Mouse (Mus musculus): ENCODE results near the gene Fasl. TPM values are rescaled to one million over a fixed set of nuclear protein-coding genes. Genes with fewer than 3 reads are reported as not detected.

Gene Fasl
- total and polyA plus RNA-seq, 2 experiments from 2014 or later = 0.56 to 0.63 TPM

DNA sequence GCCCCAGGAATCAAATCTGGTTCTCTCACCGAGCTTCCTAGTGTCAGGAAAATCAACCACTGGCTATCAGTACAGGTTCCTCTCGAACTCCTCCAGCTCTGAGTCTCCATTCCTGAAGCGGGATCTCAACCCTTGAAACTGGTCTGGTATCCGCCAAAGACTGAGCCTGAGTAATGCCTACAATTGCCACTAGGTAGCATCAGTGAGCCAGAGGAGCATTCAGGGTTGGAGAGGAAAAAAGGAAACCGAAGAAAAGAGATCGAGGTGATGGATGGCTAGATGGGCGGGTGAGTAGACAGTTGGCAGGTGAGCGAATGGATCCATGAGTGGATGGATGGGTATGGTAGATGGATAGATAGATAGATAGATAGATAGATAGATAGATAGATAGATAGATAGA is 40.2 kb downstream of the Fasl start:
- DNase-seq (ENCODE audit: low spot score) = peak; percentile 24
- WGBS = 52% methylated on average over 8 of the region's 8 CpGs

GRCm38 (mm10) chr1:161746542-161747302 is 41.6 kb downstream of the Fasl start:
- Histone ChIP-seq H3K4me3 (ENCODE audit: low read length) (no peak overlapping the region), H3K27ac (no peak overlapping the region), H3K9me3 (ENCODE audit: low read length) (no peaks in the 10 kb centered on the region), H3K27me3 (ENCODE audit: insufficient read depth, low read length) (no peaks in the 10 kb centered on the region), H3K36me3 (ENCODE audit: insufficient read depth, low read length) (no peaks in the 10 kb centered on the region), H3K9ac (replicated peaks; ENCODE audit: low read length) (no peak overlapping the region), H3K4me2 (ENCODE audit: low read depth, low read length) (no peak overlapping the region), H3K4me1 (ENCODE audit: insufficient read depth, low read length) (no peaks in the 10 kb centered on the region)
- DNase-seq (ENCODE audit: low spot score) (no peak), ATAC-seq (no peak)
- WGBS = 87% methylated on average over 25 of the region's 25 CpGs
- no peak for TF ChIP-seq CTCF (IDR thresholded peaks at IDR 0.05; ENCODE audit: low read depth)

More for the DNA sequence above, 40.2 kb downstream of the Fasl start:
- Histone ChIP-seq H3K4me3 (ENCODE audit: low read length) (no peak overlapping the region), H3K27ac (no peak overlapping the region), H3K4me1 (ENCODE audit: insufficient read depth, low read length) (no peaks in the 10 kb centered on the region), H3K36me3 (ENCODE audit: insufficient read depth, low read length) (no peaks in the 10 kb centered on the region), H3K27me3 (ENCODE audit: insufficient read depth, low read length) (no peaks in the 10 kb centered on the region), H3K9me3 (ENCODE audit: low read length) (no peaks in the 10 kb centered on the region), H3K9ac (replicated peaks; ENCODE audit: low read length) (no peak overlapping the region), H3K4me2 (ENCODE audit: low read depth, low read length) (no peak overlapping the region)
- peak; percentile 74 for TF ChIP-seq CTCF (IDR thresholded peaks at IDR 0.05; ENCODE audit: low read depth)
- ATAC-seq = 0 out of 2 replicates have a peak, but pooled peaks have one; percentile 29

DNA sequence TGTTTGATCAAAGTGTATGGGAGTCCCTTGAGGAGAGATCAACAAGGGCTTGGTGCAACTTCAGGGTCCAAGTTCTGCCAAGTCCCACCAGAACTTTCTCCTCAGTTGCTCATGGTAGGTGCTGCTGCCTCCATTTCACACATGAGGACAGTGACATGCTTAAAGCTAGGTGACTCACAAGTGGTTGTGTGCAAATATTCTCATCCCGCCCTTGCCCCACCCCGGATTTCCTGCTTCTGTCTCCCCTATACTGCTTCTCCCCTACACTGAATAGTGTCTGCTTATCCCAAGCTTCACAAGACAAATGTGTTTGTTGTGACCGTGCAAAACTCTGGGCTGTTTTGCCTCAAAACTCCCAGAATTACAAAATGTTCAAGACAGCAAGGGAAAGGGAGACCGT is 43.4 kb downstream of the Fasl start:
- no peaks in the 10 kb centered on the region for H3K36me3 ChIP-seq (ENCODE audit: insufficient read depth, low read length)
- no peak overlapping the region for H3K27ac ChIP-seq
- no peak overlapping the region for H3K9ac ChIP-seq (replicated peaks; ENCODE audit: low read length)
- WGBS = 87% methylated on average over 4 of the region's 4 CpGs
- TF ChIP-seq CTCF (IDR thresholded peaks at IDR 0.05; ENCODE audit: low read depth) = no peak
- no peaks in the 10 kb centered on the region for H3K9me3 ChIP-seq (ENCODE audit: low read length)
- ATAC-seq (no peak), DNase-seq (ENCODE audit: low spot score) (no peak)
- H3K4me3 ChIP-seq (ENCODE audit: low read length) = no peak overlapping the region
- H3K4me1 ChIP-seq (ENCODE audit: insufficient read depth, low read length) = no peaks in the 10 kb centered on the region
- no peak overlapping the region for H3K4me2 ChIP-seq (ENCODE audit: low read depth, low read length)
- H3K27me3 ChIP-seq (ENCODE audit: insufficient read depth, low read length) = no peaks in the 10 kb centered on the region

GRCm38 (mm10) chr1:161744209-161744608 is 44.1 kb downstream of the Fasl start:
- ATAC-seq (no peak), DNase-seq (ENCODE audit: low spot score) (no peak)
- Histone ChIP-seq H3K9ac (replicated peaks; ENCODE audit: low read length) (no peak overlapping the region), H3K4me1 (ENCODE audit: insufficient read depth, low read length) (no peaks in the 10 kb centered on the region), H3K9me3 (ENCODE audit: low read length) (no peaks in the 10 kb centered on the region), H3K4me2 (ENCODE audit: low read depth, low read length) (no peak overlapping the region), H3K27me3 (ENCODE audit: insufficient read depth, low read length) (no peaks in the 10 kb centered on the region), H3K36me3 (ENCODE audit: insufficient read depth, low read length) (no peaks in the 10 kb centered on the region), H3K27ac (no peak overlapping the region), H3K4me3 (ENCODE audit: low read length) (no peak overlapping the region)
- WGBS = 87% methylated on average over 4 of the region's 4 CpGs
- TF ChIP-seq CTCF (IDR thresholded peaks at IDR 0.05; ENCODE audit: low read depth) = no peak

DNA sequence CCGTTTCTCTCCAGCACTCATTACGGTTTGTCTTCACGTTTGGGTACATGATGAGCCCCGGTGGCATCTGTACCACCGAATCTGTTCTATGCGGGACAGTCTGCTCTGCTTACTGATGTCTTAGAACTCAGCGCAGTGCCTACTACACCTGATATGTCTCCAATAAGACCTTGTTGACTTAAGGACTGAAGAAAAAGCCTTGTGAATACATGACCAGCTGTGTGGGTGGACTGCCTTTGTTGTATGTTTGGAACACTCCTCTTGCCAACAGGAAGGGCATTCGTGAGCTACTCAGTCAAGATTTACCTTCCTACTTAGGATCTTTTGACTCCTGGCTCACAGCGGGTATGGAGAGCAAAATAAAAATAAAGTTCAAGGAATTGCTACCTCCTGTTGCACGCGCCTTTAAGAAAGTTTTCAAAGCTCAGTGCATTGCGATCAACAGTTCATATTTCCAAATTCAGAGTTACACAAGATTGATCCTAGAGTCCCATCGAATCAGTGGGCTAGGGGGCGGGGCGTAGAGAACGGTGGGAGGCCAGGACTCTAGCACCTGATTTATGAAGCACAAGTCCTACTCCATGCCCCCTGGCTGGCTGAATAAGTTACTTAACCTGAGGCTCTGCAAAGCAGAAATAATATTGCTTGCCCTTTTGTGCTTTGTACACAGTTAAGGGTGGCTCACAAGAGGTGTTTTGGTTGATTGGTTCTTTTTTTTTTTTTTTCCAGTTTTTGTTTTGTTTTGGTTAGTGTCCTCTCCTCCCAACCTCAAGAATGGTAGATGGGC is 45.6 kb downstream of the Fasl start:
- no peak for DNase-seq (ENCODE audit: low spot score)
- no peak overlapping the region for H3K27ac ChIP-seq
- H3K4me3 ChIP-seq (ENCODE audit: low read length) = no peak overlapping the region
- TF ChIP-seq CTCF (IDR thresholded peaks at IDR 0.05; ENCODE audit: low read depth) = no peak
- no peak overlapping the region for H3K9ac ChIP-seq (replicated peaks; ENCODE audit: low read length)
- WGBS = 86% methylated on average over 16 of the region's 16 CpGs
- no peaks in the 10 kb centered on the region for H3K9me3 ChIP-seq (ENCODE audit: low read length)
- no peak for ATAC-seq
- H3K4me1 ChIP-seq (ENCODE audit: insufficient read depth, low read length) = no peaks in the 10 kb centered on the region
- no peak overlapping the region for H3K4me2 ChIP-seq (ENCODE audit: low read depth, low read length)
- no peaks in the 10 kb centered on the region for H3K36me3 ChIP-seq (ENCODE audit: insufficient read depth, low read length)
- no peaks in the 10 kb centered on the region for H3K27me3 ChIP-seq (ENCODE audit: insufficient read depth, low read length)

- H3K36me3 ChIP-seq (ENCODE audit: insufficient read depth, low read length) = no peaks in the 10 kb centered on the region
- peak; percentile 73 for TF ChIP-seq CTCF (IDR thresholded peaks at IDR 0.05; ENCODE audit: low read depth)
- no peaks in the 10 kb centered on the region for H3K9me3 ChIP-seq (ENCODE audit: low read length)
- WGBS = 4% methylated on average over 3 of the region's 3 CpGs
- ATAC-seq (peak; percentile 58), DNase-seq (ENCODE audit: low spot score) (peak; percentile 71)
- no peaks in the 10 kb centered on the region for H3K4me1 ChIP-seq (ENCODE audit: insufficient read depth, low read length)
- H3K27me3 ChIP-seq (ENCODE audit: insufficient read depth, low read length) = no peaks in the 10 kb centered on the region
- H3K4me3 ChIP-seq (ENCODE audit: low read length) = no peak overlapping the region
- H3K4me2 ChIP-seq (ENCODE audit: low read depth, low read length) = no peak overlapping the region
- no peak overlapping the region for H3K9ac ChIP-seq (replicated peaks; ENCODE audit: low read length)
- no peak overlapping the region for H3K27ac ChIP-seq
Observed at GRCm38 (mm10) chr1:161736848-161737247, 51.4 kb downstream of the Fasl start.
